Mouse (Mus musculus) neural tube, embryonic 14.5 days (tissue): ENCODE data around the gene Pitpnc1. TPM values are rescaled to one million over a fixed set of nuclear protein-coding genes. Genes with fewer than 3 reads are reported as not detected.
"Not testable (repeated sequence)": the region's sequence is repeated elsewhere in the genome, so short reads cannot be mapped to it uniquely, and the experiment has no call there.

Experiments used
- ATAC-seq: fragments of 200-750 bp; cut with Nextera tagmentation; 2 replicates; pipeline ENCODE4 v1.8.0; 2017; ENCODE audit warnings: low read depth, mild to moderate bottlenecking, moderate TSS enrichment, moderate library complexity
- H3K27ac ChIP-seq: fragments of 300-500 bp; sonication (generic); 2 replicates; pipeline ENCODE4 v1.5.1; 2014; ENCODE audit warnings: low read depth, mild to moderate bottlenecking, control low read depth, low read length, moderate library complexity, mixed read lengths
- H3K27me3 ChIP-seq: fragments of 300-500 bp; sonication (generic); 2 replicates; pipeline ENCODE4 v1.6.1; 2014; ENCODE audit warnings: low read length; ENCODE audit not compliant: control insufficient read depth, insufficient read depth
- H3K36me3 ChIP-seq: fragments of 300-500 bp; sonication (generic); 2 replicates; pipeline ENCODE4 v1.6.1; 2014; ENCODE audit warnings: low read length, mixed read lengths; ENCODE audit not compliant: control insufficient read depth, insufficient read depth
- H3K4me1 ChIP-seq: fragments of 300-500 bp; sonication (generic); 2 replicates; pipeline ENCODE4 v1.6.1; 2014; ENCODE audit warnings: low read length; ENCODE audit not compliant: control insufficient read depth, insufficient read depth
- H3K4me2 ChIP-seq: fragments of 300-500 bp; sonication (generic); 2 replicates; pipeline ENCODE4 v1.6.1; 2014; ENCODE audit warnings: mild to moderate bottlenecking, low read depth, low read length, control low read depth
- H3K4me3 ChIP-seq: fragments of 300-500 bp; sonication (generic); 2 replicates; pipeline ENCODE4 v1.5.1; 2014; ENCODE audit warnings: low read depth, low read length, control low read depth, mixed read lengths
- H3K9ac ChIP-seq: fragments of 300-500 bp; sonication (generic); replicated peaks from 2 replicates; pipeline ENCODE4 v1.6.1; 2014; ENCODE audit warnings: low read depth, mild to moderate bottlenecking, control low read depth, low read length, mixed read lengths
- H3K9me3 ChIP-seq: fragments of 300-500 bp; sonication (generic); 2 replicates; pipeline ENCODE4 v1.6.1; 2016; ENCODE audit warnings: low read length; ENCODE audit not compliant: control insufficient read depth
- WGBS: fragments of 180-500 bp; shearing (Covaris S2); extraction: QIAGEN DNeasy Blood & Tissue Kit; methylation state at CpG from one replicate; pipeline ENCODE4 v1.1.7; 2014; 5-methylcytosine and 5-hydroxymethylcytosine counted together
- polyA plus RNA-seq: library from polyadenylated mRNA; unstranded; fragments of >200 nt; fragmentation: Nextera tagmentation; extraction: Ambion mirVana; gene quantifications from 2 replicates; pipeline ENCODE4 v1.2.1, GENCODE M21; 2014

Gene Pitpnc1
- polyA plus RNA-seq, result 45.2 and 51.3 TPM in 2 replicates

DNA sequence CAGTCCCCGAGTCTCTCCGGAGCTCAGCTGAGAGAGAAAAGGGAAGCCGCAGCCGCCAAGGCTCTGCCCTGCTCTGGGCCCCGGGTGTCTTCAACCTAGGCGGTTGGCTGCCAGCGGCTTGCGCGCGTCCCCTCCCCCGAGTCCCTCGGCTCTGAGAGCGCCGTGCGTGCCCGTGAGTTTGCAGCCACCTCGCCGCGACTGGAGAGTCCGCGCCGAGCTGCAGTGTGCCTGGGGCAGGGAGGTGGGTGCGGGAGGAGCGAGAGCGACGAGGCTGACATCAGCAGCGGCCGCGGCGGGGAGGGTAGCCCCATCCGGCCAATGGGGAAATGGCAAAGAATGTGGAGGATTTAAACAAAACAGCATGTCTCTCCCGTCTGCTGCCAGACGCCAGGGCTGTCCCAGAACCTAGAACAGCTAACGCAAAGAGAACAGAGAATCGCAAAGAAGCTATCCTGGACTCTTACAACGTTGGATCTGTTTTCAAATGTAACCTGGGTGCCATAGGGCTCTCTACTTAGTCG, at the start of gene Pitpnc1:
TSS of gene Pitpnc1 (minus strand) at position 179 of the 521 bp plus-strand sequence.
- peak within 1 kb of the TSS; percentile 84 for H3K4me3 ChIP-seq
- H3K9me3 ChIP-seq, result no peaks in the 10 kb centered on the region
- H3K27me3 ChIP-seq, result peaks cover 2% of the 10 kb centered on the region; the same call in 1 of the 2 replicates
- peak; percentile 91 for ATAC-seq
- H3K36me3 ChIP-seq, result no peaks in the 10 kb centered on the region
- H3K27ac ChIP-seq, result peak within 1 kb of the TSS; percentile 80
- H3K9ac ChIP-seq, result peak within 1 kb of the TSS; percentile 85
- H3K4me1 ChIP-seq, result peaks cover 7% of the 10 kb centered on the region; the same call in 1 of the 2 replicates
- H3K4me2 ChIP-seq, result peak within 1 kb of the TSS; percentile 50
- WGBS, result under 1% methylated on average over 37 of the region's 37 CpGs

DNA sequence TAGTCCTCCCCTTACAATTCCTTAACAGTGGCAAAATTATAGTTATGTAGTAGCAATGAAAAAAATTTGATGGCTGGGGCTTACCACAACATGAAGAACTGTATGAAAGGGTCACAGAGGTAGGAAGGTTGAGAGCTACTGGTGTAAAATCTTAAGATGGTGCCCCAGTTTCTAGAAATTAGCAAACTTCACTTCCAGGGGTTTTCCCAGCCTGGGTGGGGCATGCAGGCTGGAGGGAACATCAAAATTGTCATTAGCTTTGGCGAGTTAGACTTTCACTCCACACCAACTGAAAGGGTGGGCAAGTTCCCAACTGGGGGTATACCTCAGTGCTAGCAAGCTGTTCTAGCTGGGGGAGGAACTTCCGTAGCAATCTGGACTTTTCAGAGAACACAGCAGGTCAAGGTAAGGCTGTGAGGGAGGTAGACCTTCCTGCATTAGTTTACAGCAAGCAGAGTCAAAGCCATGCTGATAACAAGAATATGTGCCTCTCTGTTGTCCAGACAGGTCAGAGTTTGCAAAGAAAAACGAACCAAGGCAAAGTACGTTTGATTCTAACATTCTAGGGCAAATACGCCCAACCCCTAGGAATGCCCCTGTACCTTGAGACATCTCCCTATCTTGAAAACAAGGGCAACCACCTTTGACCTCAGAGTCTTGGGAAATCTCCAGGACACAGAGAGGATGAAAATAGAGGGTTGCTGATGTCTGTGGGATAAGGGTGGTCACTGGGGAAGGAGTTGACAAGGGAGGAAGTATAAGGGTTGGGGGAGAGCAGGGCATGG, 48.3 kb upstream of the Pitpnc1 start:
- no peak overlapping the region for H3K4me3 ChIP-seq
- H3K4me2 ChIP-seq, result no peak overlapping the region
- H3K36me3 ChIP-seq, result no peaks in the 10 kb centered on the region
- H3K9me3 ChIP-seq, result no peaks in the 10 kb centered on the region
- H3K4me1 ChIP-seq, result no peaks in the 10 kb centered on the region
- no peak for ATAC-seq
- H3K27ac ChIP-seq, result no peak overlapping the region
- WGBS, result 85% methylated on average over 5 of the region's 5 CpGs
- H3K27me3 ChIP-seq, result no peaks in the 10 kb centered on the region
- no peak overlapping the region for H3K9ac ChIP-seq

DNA sequence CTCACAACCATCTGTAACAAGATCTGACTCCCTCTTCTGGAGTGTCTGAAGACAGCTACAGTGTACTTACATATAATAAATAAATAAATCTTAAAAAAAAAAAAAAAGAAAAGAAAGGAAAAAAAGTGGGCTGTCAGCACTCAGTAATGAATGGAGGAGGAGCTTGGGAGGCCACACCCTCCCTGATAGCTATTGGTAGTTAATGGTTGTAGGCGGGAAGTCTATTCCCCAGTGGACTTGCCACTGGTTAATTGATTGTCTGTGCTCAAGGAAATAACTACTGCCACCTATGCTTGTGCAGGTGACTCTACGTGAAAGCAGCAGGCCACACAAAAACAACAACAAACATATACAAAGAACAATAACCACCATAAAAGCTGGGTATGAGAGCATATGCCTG, 45.9 kb upstream of the Pitpnc1 start:
- no peak overlapping the region for H3K4me3 ChIP-seq
- no peak for ATAC-seq
- no peak overlapping the region for H3K4me2 ChIP-seq
- no peaks in the 10 kb centered on the region for H3K27me3 ChIP-seq
- H3K36me3 ChIP-seq, result no peaks in the 10 kb centered on the region
- H3K27ac ChIP-seq, result no peak overlapping the region
- H3K9ac ChIP-seq, result no peak overlapping the region
- H3K9me3 ChIP-seq, result no peaks in the 10 kb centered on the region
- H3K4me1 ChIP-seq, result no peaks in the 10 kb centered on the region
- 98% methylated on average over 2 of the region's 2 CpGs for WGBS

DNA sequence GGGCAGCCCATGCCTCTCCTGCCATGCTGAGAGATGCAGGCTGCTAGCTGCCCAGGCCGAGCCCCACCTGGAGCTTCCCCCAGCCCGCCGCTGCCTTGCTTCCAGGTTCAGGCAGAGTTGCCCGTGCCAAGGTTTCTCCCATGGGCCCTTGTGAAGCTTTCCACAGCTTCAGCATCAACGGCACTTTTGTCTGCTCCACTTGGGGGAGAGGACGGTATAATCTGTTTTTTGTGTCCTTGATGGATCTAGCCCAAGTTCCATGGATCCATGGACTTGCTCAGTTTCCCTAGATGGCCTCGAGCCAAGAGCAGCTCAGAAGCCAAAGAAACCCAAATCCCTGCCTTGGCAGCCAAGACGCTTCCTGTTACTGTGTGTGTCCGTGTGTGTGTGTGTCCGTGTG, 42.5 kb upstream of the Pitpnc1 start:
- no peak overlapping the region for H3K27ac ChIP-seq
- WGBS, result 80% methylated on average over 10 of the region's 10 CpGs

DNA sequence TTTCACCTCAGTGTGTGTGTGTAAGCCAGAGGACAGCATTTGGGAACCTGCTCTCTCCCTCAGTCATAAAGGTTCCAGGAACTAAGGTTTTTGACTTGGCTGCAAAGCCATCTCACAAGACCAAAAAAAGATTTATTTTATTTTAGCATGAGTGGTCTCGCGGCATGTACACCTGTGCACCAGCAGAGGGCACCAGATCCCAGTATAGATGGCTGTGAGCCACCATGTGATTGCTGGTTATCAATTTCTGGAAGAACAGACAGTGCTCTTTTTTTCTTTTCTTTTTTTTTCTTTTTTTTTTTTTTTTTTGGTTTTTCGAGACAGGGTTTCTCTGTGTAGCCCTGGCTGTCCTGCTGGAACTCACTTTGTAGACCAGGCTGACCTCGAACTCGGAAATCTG, 41.5 kb upstream of the Pitpnc1 start:
- H3K27me3 ChIP-seq, H3K36me3 ChIP-seq, H3K9ac ChIP-seq, H3K4me1 ChIP-seq, H3K4me3 ChIP-seq, H3K4me2 ChIP-seq, H3K9me3 ChIP-seq, H3K27ac ChIP-seq, ATAC-seq: not testable (repeated sequence)
- WGBS, result 49% methylated on average over 5 of the region's 5 CpGs

More for the DNA sequence above, 42.5 kb upstream of the Pitpnc1 start:
- Histone ChIP-seq H3K9ac (no peak overlapping the region), H3K36me3 (no peaks in the 10 kb centered on the region), H3K4me2 (no peak overlapping the region), H3K27me3 (no peaks in the 10 kb centered on the region), H3K4me1 (no peaks in the 10 kb centered on the region), H3K4me3 (no peak overlapping the region), H3K9me3 (no peaks in the 10 kb centered on the region)
- no peak for ATAC-seq

DNA sequence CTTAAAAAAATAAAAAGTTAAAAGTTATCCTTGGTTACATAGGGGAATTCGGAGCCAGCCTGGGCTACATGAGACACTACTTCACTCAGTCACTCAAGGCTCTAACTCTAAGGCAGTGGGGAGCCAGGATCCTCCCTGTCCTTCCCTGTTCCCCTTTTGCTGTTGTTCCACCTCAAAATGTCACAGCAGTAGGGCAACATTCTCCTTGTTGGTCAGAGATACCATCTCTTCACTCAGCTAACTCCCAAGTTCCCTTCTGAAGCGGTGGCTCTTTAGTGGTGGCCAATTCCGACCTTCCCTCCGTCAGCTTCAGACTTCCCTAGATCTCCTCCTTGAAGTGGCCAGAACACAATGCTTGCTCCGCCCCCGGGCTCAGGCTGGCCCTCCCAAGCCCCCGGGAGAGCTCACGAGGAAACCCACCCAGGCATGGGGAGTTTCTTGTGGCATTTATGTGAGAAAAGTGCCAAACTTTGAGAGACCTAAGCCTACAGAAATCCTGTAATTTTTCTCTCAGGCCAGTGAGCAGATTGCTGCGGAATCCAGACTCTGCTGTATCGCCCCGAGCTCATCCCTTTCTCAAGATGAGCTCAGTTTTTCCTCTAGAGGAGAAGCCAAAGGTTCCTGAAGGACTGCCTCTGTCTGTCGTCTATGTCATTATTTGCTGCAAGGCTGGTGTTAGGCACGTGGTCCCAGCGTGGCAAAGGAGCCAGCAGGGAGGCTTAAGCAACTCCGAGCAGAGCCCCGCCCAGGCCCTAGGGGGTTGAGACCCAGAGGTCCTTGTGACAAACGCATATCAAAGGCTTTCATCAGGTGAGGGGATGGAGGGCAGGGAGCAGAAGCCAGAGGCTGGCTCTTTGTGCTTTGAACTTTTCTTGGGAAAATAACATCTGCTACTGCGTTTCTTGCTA, 40.1 kb upstream of the Pitpnc1 start:
- Histone ChIP-seq H3K9ac (no peak overlapping the region), H3K36me3 (no peaks in the 10 kb centered on the region), H3K27me3 (no peaks in the 10 kb centered on the region), H3K27ac (no peak overlapping the region), H3K4me1 (no peaks in the 10 kb centered on the region), H3K9me3 (no peaks in the 10 kb centered on the region), H3K4me3 (no peak overlapping the region), H3K4me2 (0 out of 2 replicates have a peak overlapping the region, but pooled peaks have one; percentile 15)
- 8% methylated on average over 18 of the region's 18 CpGs for WGBS
- no peak for ATAC-seq

DNA sequence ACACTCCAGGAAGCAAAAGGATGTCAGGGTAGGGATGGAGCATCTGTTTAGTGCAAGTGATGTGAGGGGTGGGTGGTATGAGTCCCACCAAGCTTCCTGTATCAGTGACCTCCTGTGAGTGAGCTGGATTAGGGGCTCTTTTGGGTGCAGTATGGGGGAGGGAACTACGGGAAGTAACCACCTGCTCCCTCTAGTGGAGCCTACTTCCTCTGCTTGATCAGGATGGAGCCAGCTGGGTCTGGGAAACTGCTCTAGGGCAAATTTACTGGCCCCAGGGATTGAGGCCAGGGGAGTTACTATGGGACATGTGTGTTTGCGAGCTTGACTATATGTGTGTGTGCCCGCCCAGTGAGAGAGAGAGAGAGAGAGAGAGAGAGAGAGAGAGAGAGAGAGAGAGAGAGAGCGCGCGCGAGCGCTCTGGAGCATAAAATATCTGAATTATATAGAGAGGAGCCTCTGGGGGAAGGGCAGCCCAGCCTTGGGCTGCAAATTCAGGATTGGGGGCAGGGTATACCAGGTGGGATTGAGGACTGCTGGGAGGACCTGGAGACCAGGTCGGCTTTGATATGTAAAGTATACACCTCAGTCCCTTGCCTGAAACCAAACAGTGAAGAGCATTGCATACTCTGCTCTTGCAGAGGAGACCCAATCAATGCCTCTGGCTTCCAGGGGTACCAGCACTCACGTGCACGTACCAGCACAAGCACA, 39.3 kb upstream of the Pitpnc1 start:
- Histone ChIP-seq H3K4me2 (no peak overlapping the region), H3K36me3 (no peaks in the 10 kb centered on the region), H3K4me1 (no peaks in the 10 kb centered on the region), H3K27me3 (no peaks in the 10 kb centered on the region), H3K9me3 (no peaks in the 10 kb centered on the region), H3K9ac (no peak overlapping the region), H3K4me3 (no peak overlapping the region), H3K27ac (no peak overlapping the region)
- WGBS, result 17% methylated on average over 11 of the region's 11 CpGs
- peak; percentile 68; the same call in 1 of the 2 replicates for ATAC-seq

DNA sequence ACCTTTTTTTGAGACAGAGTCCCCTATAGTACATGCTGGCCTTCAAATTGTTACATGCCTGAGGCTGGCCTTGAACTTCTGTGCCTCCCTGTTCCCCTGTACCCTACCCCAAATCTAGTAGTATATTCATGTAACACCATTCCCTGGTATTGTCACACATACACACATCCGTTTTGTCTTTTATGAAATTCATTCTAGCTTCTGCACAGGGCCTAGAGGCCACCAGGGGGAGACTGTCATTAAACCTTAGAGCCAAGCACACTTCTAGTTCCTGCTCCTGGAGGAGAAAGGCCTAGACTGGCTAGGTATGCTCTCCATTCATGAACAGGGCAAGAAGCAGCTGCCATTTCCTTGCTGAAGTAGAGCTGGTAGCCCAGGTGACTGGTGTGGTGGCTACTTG, 35.8 kb upstream of the Pitpnc1 start:
- Histone ChIP-seq H3K9ac (no peak overlapping the region), H3K4me2 (no peak overlapping the region), H3K27me3 (no peaks in the 10 kb centered on the region), H3K36me3 (no peaks in the 10 kb centered on the region), H3K4me3 (no peak overlapping the region), H3K9me3 (no peaks in the 10 kb centered on the region), H3K4me1 (no peaks in the 10 kb centered on the region), H3K27ac (no peak overlapping the region)
- 78% methylated on average over 1 of the region's 1 CpGs for WGBS
- ATAC-seq, result no peak
